Mouse (Mus musculus) lung, embryonic 14.5 days (tissue): Measurements from ENCODE around the gene Nlrp4c. TPM values are rescaled to one million over a fixed set of nuclear protein-coding genes. Genes with fewer than 3 reads are reported as not detected.

Source experiments
- ATAC-seq: fragments of 200-750 bp; cut with Nextera tagmentation; 2 replicates; pipeline ENCODE4 v1.8.0; 2017; ENCODE audit warnings: mild to moderate bottlenecking, moderate TSS enrichment, moderate library complexity; ENCODE audit not compliant: insufficient read depth
- DNase-seq: peaks from one replicate; pipeline ENCODE4 v3.0.0-alpha.2; 2015
- H3K27ac ChIP-seq: fragments of 300-500 bp; sonication (generic); 2 replicates; pipeline ENCODE4 v1.5.1; 2014; ENCODE audit warnings: low read depth, mild to moderate bottlenecking, moderate library complexity
- H3K27me3 ChIP-seq: fragments of 300-500 bp; sonication (generic); 2 replicates; pipeline ENCODE4 v1.6.1; 2014; ENCODE audit warnings: low read length, control low read depth; ENCODE audit not compliant: insufficient read depth
- H3K36me3 ChIP-seq: fragments of 300-500 bp; sonication (generic); 2 replicates; pipeline ENCODE4 v1.6.1; 2014; ENCODE audit warnings: control low read depth; ENCODE audit not compliant: insufficient read depth
- H3K4me1 ChIP-seq: fragments of 300-500 bp; sonication (generic); 2 replicates; pipeline ENCODE4 v1.6.1; 2014; ENCODE audit warnings: antibody characterized with exemption, control low read depth; ENCODE audit not compliant: insufficient read depth
- H3K4me2 ChIP-seq: fragments of 300-500 bp; sonication (generic); 2 replicates; pipeline ENCODE4 v1.6.1; 2014; ENCODE audit warnings: mild to moderate bottlenecking
- H3K4me3 ChIP-seq: fragments of 300-500 bp; sonication (generic); 2 replicates; pipeline ENCODE4 v1.5.1; 2014; ENCODE audit warnings: low read depth, low read length
- H3K9ac ChIP-seq: fragments of 300-500 bp; sonication (generic); 2 replicates; pipeline ENCODE4 v1.6.1; 2014
- H3K9me3 ChIP-seq: fragments of 300-500 bp; sonication (generic); 2 replicates; pipeline ENCODE4 v1.6.1; 2016; ENCODE audit warnings: low read depth, low read length, control low read depth
- CTCF ChIP-seq: IDR thresholded peaks from 2 replicates; pipeline ENCODE4 v1.5.1; 2016; ENCODE audit warnings: antibody characterized with exemption, low read depth
- WGBS: fragments of 180-500 bp; shearing (Covaris S2); extraction: QIAGEN DNeasy Blood & Tissue Kit; methylation state at CpG from one replicate; pipeline ENCODE4 v1.1.7; 2014; 5-methylcytosine and 5-hydroxymethylcytosine counted together
- polyA plus RNA-seq: library from polyadenylated mRNA; unstranded; fragments of >200 nt; fragmentation: Nextera tagmentation; extraction: Ambion mirVana; gene quantifications from 2 replicates; pipeline ENCODE4 v1.2.1, GENCODE M21; 2014

Gene Nlrp4c
- polyA plus RNA-seq, 1 experiment from 2014 or later = not detected

- peaks cover 42% of the 10 kb centered on the region for H3K36me3 ChIP-seq
- no peak for DNase-seq
- 84% methylated on average over 30 of the region's 30 CpGs for WGBS
These were observed 87.7 kb downstream of the Nlrp4c start for GRCm38 (mm10) chr7:6132646-6133045.

GRCm38 (mm10) chr7:6136497-6136896 is 91.5 kb downstream of the Nlrp4c start:
- no peak overlapping the region for H3K4me2 ChIP-seq
- H3K27ac ChIP-seq = no peak overlapping the region
- H3K4me1 ChIP-seq = no peaks in the 10 kb centered on the region
- peaks cover 56% of the 10 kb centered on the region for H3K36me3 ChIP-seq
- TF ChIP-seq CTCF = 0 out of 2 replicates have a peak, but pooled peaks have one; percentile 15
- H3K4me3 ChIP-seq = no peak overlapping the region
- ATAC-seq (no peak), DNase-seq (no peak)
- no peaks in the 10 kb centered on the region for H3K27me3 ChIP-seq
- H3K9ac ChIP-seq = no peak overlapping the region
- peaks cover 15% of the 10 kb centered on the region for H3K9me3 ChIP-seq

More at GRCm38 (mm10) chr7:6132646-6133045, 87.7 kb downstream of the Nlrp4c start:
- no peaks in the 10 kb centered on the region for H3K27me3 ChIP-seq
- no peak for TF ChIP-seq CTCF
- H3K4me3 ChIP-seq = no peak overlapping the region
- H3K4me2 ChIP-seq = no peak overlapping the region
- H3K4me1 ChIP-seq = no peaks in the 10 kb centered on the region
- no peak overlapping the region for H3K9ac ChIP-seq
- no peak overlapping the region for H3K27ac ChIP-seq
- ATAC-seq = no peak
- peaks cover 15% of the 10 kb centered on the region for H3K9me3 ChIP-seq

GRCm38 (mm10) chr7:6139295-6139694 is 94.3 kb downstream of the Nlrp4c start:
- Histone ChIP-seq H3K9me3 (no peaks in the 10 kb centered on the region), H3K4me3 (no peak overlapping the region), H3K27me3 (no peaks in the 10 kb centered on the region), H3K4me1 (no peaks in the 10 kb centered on the region), H3K36me3 (peaks cover 36% of the 10 kb centered on the region; the same call in 1 of the 2 replicates), H3K27ac (no peak overlapping the region), H3K9ac (no peak overlapping the region), H3K4me2 (no peak overlapping the region)
- ATAC-seq (no peak), DNase-seq (no peak)
- TF ChIP-seq CTCF = no peak
- 59% methylated on average over 3 of the region's 3 CpGs for WGBS

GRCm38 (mm10) chr7:6143991-6144531 is 99.1 kb downstream of the Nlrp4c start:
- no peak for TF ChIP-seq CTCF
- H3K4me3 ChIP-seq = no peak overlapping the region
- no peak for DNase-seq
- no peaks in the 10 kb centered on the region for H3K27me3 ChIP-seq
- no peak for ATAC-seq
- no peaks in the 10 kb centered on the region for H3K9me3 ChIP-seq
- WGBS = 89% methylated on average over 2 of the region's 2 CpGs
- H3K9ac ChIP-seq = no peak overlapping the region
- H3K27ac ChIP-seq = no peak overlapping the region
- H3K4me1 ChIP-seq = 0 out of 2 replicates have a peak, but pooled peaks cover 4% of the 10 kb centered on the region
- H3K36me3 ChIP-seq = peaks cover 23% of the 10 kb centered on the region; the same call in 1 of the 2 replicates
- no peak overlapping the region for H3K4me2 ChIP-seq

GRCm38 (mm10) chr7:6145423-6146188 is 100.6 kb downstream of the Nlrp4c start:
- Histone ChIP-seq H3K36me3 (0 out of 2 replicates have a peak, but pooled peaks cover 10% of the 10 kb centered on the region), H3K27me3 (no peaks in the 10 kb centered on the region), H3K27ac (no peak overlapping the region), H3K9ac (no peak overlapping the region), H3K4me3 (no peak overlapping the region), H3K4me1 (0 out of 2 replicates have a peak, but pooled peaks cover 6% of the 10 kb centered on the region), H3K9me3 (no peaks in the 10 kb centered on the region), H3K4me2 (no peak overlapping the region)
- DNase-seq = peak; percentile 21
- no peak for TF ChIP-seq CTCF
- ATAC-seq = no peak
- 75% methylated on average over 8 of the region's 8 CpGs for WGBS

GRCm38 (mm10) chr7:6146194-6146981 is 101.4 kb downstream of the Nlrp4c start:
- 78% methylated on average over 7 of the region's 7 CpGs for WGBS
- ATAC-seq = 0 out of 2 replicates have a peak, but pooled peaks have one; percentile 31

More at GRCm38 (mm10) chr7:6146194-6146981, 101.4 kb downstream of the Nlrp4c start:
- Histone ChIP-seq H3K27ac (no peak overlapping the region), H3K27me3 (no peaks in the 10 kb centered on the region), H3K9me3 (no peaks in the 10 kb centered on the region), H3K4me2 (no peak overlapping the region), H3K4me1 (0 out of 2 replicates have a peak, but pooled peaks cover 6% of the 10 kb centered on the region), H3K36me3 (0 out of 2 replicates have a peak, but pooled peaks cover 7% of the 10 kb centered on the region), H3K9ac (no peak overlapping the region), H3K4me3 (no peak overlapping the region)
- no peak for DNase-seq
- TF ChIP-seq CTCF = no peak
